Mouse (Mus musculus) layer of hippocampus, postnatal 10 days (tissue): ENCODE results near the gene Col4a5. TPM values are rescaled to one million over a fixed set of nuclear protein-coding genes. Genes with fewer than 3 reads are reported as not detected.

ENCODE experiments used
- DNase-seq, 2 experiments: peaks; one replicate each; pipeline ENCODE4 v3.0.0; 2021; ENCODE audit warnings: low spot score in 2 of 2
- long read RNA-seq: library from polyadenylated mRNA; stranded (forward); transcript quantifications from one replicate; pipeline ENCODE4 v2.0.0, GENCODE M21; 2023
- total RNA-seq, 2 experiments: library from RNA; stranded (reverse); gene quantifications; 2 replicates each; pipeline ENCODE4 v1.2.3; 2021

The Col4a5 gene
- 1 to 10 TPM; 7.8 to 8.3 TPM for total RNA-seq
- long read RNA-seq, partial matches to known transcripts = 3 of 4 reads
- long read RNA-seq, other reads (novel, unspliced or antisense) = 1 of 4 reads

- peak; percentile 39 to 52 for DNase-seq
Measured at GRCm38 (mm10) chrX:141475110-141475509, at the start of gene Col4a5. TSS of gene Col4a5 (plus strand) at chrX:141475385.

GRCm38 (mm10) chrX:141436780-141437179 lies 38.4 kb upstream of the Col4a5 start:
- DNase-seq = no peak

- DNase-seq = no peak
Measured at GRCm38 (mm10) chrX:141439423-141439822, 35.8 kb upstream of the Col4a5 start.

GRCm38 (mm10) chrX:141447936-141448335 lies 27.2 kb upstream of the Col4a5 start:
- DNase-seq = no peak

- no peak for DNase-seq
Measured at GRCm38 (mm10) chrX:141473470-141474302, 1.5 kb upstream of the Col4a5 start, which contains the start of gene Col4a6. TSS of gene Col4a6 (minus strand) at chrX:141474076.

GRCm38 (mm10) chrX:141475566-141476327 lies 562 bp downstream of the Col4a5 start:
- peak in 1 of 2 experiments; percentile 11 for DNase-seq

GRCm38 (mm10) chrX:141494545-141494944 lies 19.4 kb downstream of the Col4a5 start:
- no peak for DNase-seq

GRCm38 (mm10) chrX:141503125-141503524 lies 27.9 kb downstream of the Col4a5 start:
- no peak for DNase-seq

- no peak for DNase-seq
Measured at GRCm38 (mm10) chrX:141533447-141533846, 58.3 kb downstream of the Col4a5 start.

- no peak for DNase-seq
Measured at GRCm38 (mm10) chrX:141547471-141547870, 72.3 kb downstream of the Col4a5 start.

- peak; percentile 4 to 15 for DNase-seq
Measured at GRCm38 (mm10) chrX:141590242-141590641, 115.1 kb downstream of the Col4a5 start.

- no peak for DNase-seq
Measured at GRCm38 (mm10) chrX:141721725-141722124, 246.5 kb downstream of the Col4a5 start.

GRCm38 (mm10) chrX:141723936-141724335 lies 248.8 kb downstream of the Col4a5 start:
- DNase-seq = no peak

- no peak for DNase-seq
Measured at GRCm38 (mm10) chrX:141724391-141724891, 249.3 kb downstream of the Col4a5 start.

- DNase-seq = no peak
Measured at GRCm38 (mm10) chrX:141724937-141725918, 250.0 kb downstream of the Col4a5 start, which contains the start of gene Irs4. TSS of gene Irs4 (minus strand) at chrX:141725263.

GRCm38 (mm10) chrX:141729570-141729969 lies 254.4 kb downstream of the Col4a5 start:
- no peak for DNase-seq
